Mouse (Mus musculus) A20 (cell line): Measurements from ENCODE around the gene Tyro3.

Source experiments
- DNase-seq: peaks from one replicate; pipeline ENCODE4 v3.0.0-alpha.2; 2011; ENCODE audit warnings: low read depth, low spot score

The Tyro3 gene

GRCm38 (mm10) chr2:119797279-119797783 lies at the start of gene Tyro3:
Tyro3 (plus strand) TSS chr2:119797733.
- no peak for DNase-seq

- no peak for DNase-seq
Observed at GRCm38 (mm10) chr2:119749260-119749659, 48.3 kb upstream of the Tyro3 start.

- DNase-seq, result peak; percentile 70
Observed at GRCm38 (mm10) chr2:119757601-119758100, 39.9 kb upstream of the Tyro3 start.

GRCm38 (mm10) chr2:119758101-119758843 lies 39.3 kb upstream of the Tyro3 start:
- peak; percentile 85 for DNase-seq

GRCm38 (mm10) chr2:119758844-119759835 lies 38.4 kb upstream of the Tyro3 start:
- peak; percentile 82 for DNase-seq

GRCm38 (mm10) chr2:119760251-119760650 lies 37.3 kb upstream of the Tyro3 start, which contains the start of gene Ltk:
Ltk (minus strand) TSS chr2:119760431.
- no peak for DNase-seq

- DNase-seq, result no peak
Observed at GRCm38 (mm10) chr2:119762276-119762675, 35.3 kb upstream of the Tyro3 start.

- no peak for DNase-seq
Observed at GRCm38 (mm10) chr2:119763924-119764323, 33.6 kb upstream of the Tyro3 start.

- peak; percentile 38 for DNase-seq
Observed at GRCm38 (mm10) chr2:119767246-119767645, 30.3 kb upstream of the Tyro3 start.

GRCm38 (mm10) chr2:119787206-119787883 lies 10.2 kb upstream of the Tyro3 start, which contains the start of gene Rpap1:
Rpap1 (minus strand) TSS chr2:119787537.
- DNase-seq, result peak; percentile 89

GRCm38 (mm10) chr2:119789996-119790395 lies 7.5 kb upstream of the Tyro3 start:
- DNase-seq, result no peak

GRCm38 (mm10) chr2:119798246-119798927 lies 854 bp downstream of the Tyro3 start:
- peak; percentile 75 for DNase-seq

GRCm38 (mm10) chr2:119799181-119799960 lies 1.8 kb downstream of the Tyro3 start:
- peak; percentile 59 for DNase-seq

- peak; percentile 63 for DNase-seq
Observed at GRCm38 (mm10) chr2:119799961-119800550, 2.5 kb downstream of the Tyro3 start.

GRCm38 (mm10) chr2:119800876-119801846 lies 3.6 kb downstream of the Tyro3 start:
- no peak for DNase-seq

- no peak for DNase-seq
Observed at GRCm38 (mm10) chr2:119802767-119803617, 5.5 kb downstream of the Tyro3 start.

- DNase-seq, result no peak
Observed at GRCm38 (mm10) chr2:119803618-119804274, 6.2 kb downstream of the Tyro3 start.
